Mouse (Mus musculus) CH12.LX (cell line): ENCODE measurements around the gene Ttc21b. TPM values are rescaled to one million over a fixed set of nuclear protein-coding genes. Genes with fewer than 3 reads are reported as not detected.

Experiments
- DNase-seq: peaks from one replicate; pipeline ENCODE4 v3.0.0-alpha.2; 2013; ENCODE audit errors: extremely low read depth
- H3K27ac ChIP-seq: 2 replicates; pipeline ENCODE4 v1.5.1; 2012; ENCODE audit warnings: low read depth, mild to moderate bottlenecking, control low read depth, moderate library complexity; ENCODE audit not compliant: insufficient read depth
- H3K27me3 ChIP-seq: replicated peaks from 2 replicates; pipeline ENCODE3; 2012; ENCODE audit warnings: inconsistent platforms
- H3K36me3 ChIP-seq, 2 experiments: replicated peaks in 1 of 2; 2 replicates each; pipeline versions ENCODE3 to v1.6.1; 2012; ENCODE audit warnings: inconsistent platforms in 1 of 2, low read length in 1 of 2, mild to moderate bottlenecking in 1 of 2, mixed read lengths in 1 of 2, moderate library complexity in 1 of 2; ENCODE audit not compliant: control insufficient read depth in 1 of 2, insufficient read depth in 1 of 2
- H3K4me1 ChIP-seq, 2 experiments: 2 replicates each; pipeline ENCODE4 v1.6.1; 2012; ENCODE audit warnings: inconsistent platforms in 1 of 2, moderate library complexity in 1 of 2; ENCODE audit not compliant: insufficient read depth in 2 of 2, control insufficient read depth in 1 of 2
- H3K4me2 ChIP-seq: 2 replicates; pipeline ENCODE4 v1.6.1; 2012; ENCODE audit warnings: low read depth, mild to moderate bottlenecking, control low read depth; ENCODE audit not compliant: poor library complexity, insufficient read depth, severe bottlenecking
- H3K4me3 ChIP-seq, 3 experiments: fragments of 150-350 bp in 1 of 3; sonication (generic) in 1 of 3; replicated peaks in 1 of 3; 2 replicates each; pipeline versions ENCODE3 to v1.5.1; 2011 to 2012; ENCODE audit warnings: low read depth in 2 of 3, low read length in 2 of 3, mild to moderate bottlenecking in 2 of 3, moderate library complexity in 2 of 3, control low read depth in 1 of 3, improper control_type of control experiment in 1 of 3, inconsistent platforms in 1 of 3, mixed read lengths in 1 of 3; ENCODE audit not compliant: poor library complexity in 1 of 3
- H3K79me2 ChIP-seq: replicated peaks from 2 replicates; pipeline ENCODE4 v1.6.1; 2012; ENCODE audit warnings: mild to moderate bottlenecking, moderate library complexity; ENCODE audit not compliant: control insufficient read depth, poor library complexity, insufficient read depth, severe bottlenecking; ENCODE audit errors: extremely low read depth
- H3K9ac ChIP-seq: 2 replicates; pipeline ENCODE4 v1.6.1; 2012; ENCODE audit warnings: low read depth, mild to moderate bottlenecking, control low read depth, moderate library complexity; ENCODE audit not compliant: insufficient read depth
- H3K9me3 ChIP-seq: replicated peaks from 2 replicates; pipeline ENCODE3; 2012; ENCODE audit warnings: low read length, inconsistent platforms, mixed read lengths
- BHLHE40 ChIP-seq: IDR thresholded peaks from 2 replicates; pipeline ENCODE4 v1.6.1; 2011; ENCODE audit warnings: mild to moderate bottlenecking, low read depth, low read length, improper control_type of control experiment
- CHD1 ChIP-seq: IDR thresholded peaks from 2 replicates; pipeline ENCODE4 v1.6.1; 2012; ENCODE audit warnings: low read depth, low read length, improper control_type of control experiment, inconsistent platforms
- CHD2 ChIP-seq: IDR thresholded peaks from 2 replicates; pipeline ENCODE4 v1.6.1; 2011; ENCODE audit warnings: low read length, improper control_type of control experiment
- CTCF ChIP-seq, 2 experiments: IDR thresholded peaks in 1 of 2; conservative IDR thresholded peaks in 1 of 2; 2 replicates each; pipeline ENCODE4 v1.5.1; 2011 to 2012; ENCODE audit warnings: low read depth in 2 of 2, low read length in 2 of 2, improper control_type of control experiment in 1 of 2, inconsistent platforms in 1 of 2, mild to moderate bottlenecking in 1 of 2, moderate library complexity in 1 of 2
- ELF1 ChIP-seq: IDR thresholded peaks from 2 replicates; pipeline ENCODE4 v1.6.1; 2014; ENCODE audit warnings: low read depth, mild to moderate bottlenecking, inconsistent platforms, low read length, improper control_type of control experiment
- GABPA ChIP-seq: IDR thresholded peaks from 2 replicates; pipeline ENCODE4 v1.6.1; 2012; ENCODE audit warnings: low read depth, low read length, improper control_type of control experiment, inconsistent platforms; ENCODE audit not compliant: insufficient replicate concordance
- HCFC1 ChIP-seq: IDR thresholded peaks from 2 replicates; pipeline ENCODE4 v1.6.1; 2012; ENCODE audit warnings: low read depth, mild to moderate bottlenecking, inconsistent platforms, low read length, improper control_type of control experiment
- IRF4 ChIP-seq: IDR thresholded peaks from 2 replicates; pipeline ENCODE4 v1.6.1; 2014; ENCODE audit warnings: low read depth, mild to moderate bottlenecking, inconsistent platforms, low read length, improper control_type of control experiment
- JUN ChIP-seq: IDR thresholded peaks from 2 replicates; pipeline ENCODE4 v1.6.1; 2011; ENCODE audit warnings: low read depth, mild to moderate bottlenecking, low read length, improper control_type of control experiment, moderate library complexity; ENCODE audit not compliant: insufficient read depth
- MAX ChIP-seq: IDR thresholded peaks from 2 replicates; pipeline ENCODE4 v1.6.1; 2011; ENCODE audit warnings: low read length, improper control_type of control experiment
- MAZ ChIP-seq: IDR thresholded peaks from 2 replicates; pipeline ENCODE4 v1.6.1; 2012; ENCODE audit warnings: low read depth, mild to moderate bottlenecking, inconsistent platforms, low read length, improper control_type of control experiment, moderate library complexity
- MXI1 ChIP-seq: IDR thresholded peaks from 2 replicates; pipeline ENCODE4 v1.6.1; 2011; ENCODE audit warnings: mild to moderate bottlenecking, low read depth, low read length, improper control_type of control experiment
- POLR2A ChIP-seq: IDR thresholded peaks from 2 replicates; pipeline ENCODE4 v1.6.1; 2011; ENCODE audit warnings: low read depth, mild to moderate bottlenecking, improper control_type of control experiment, low read length
- SMC3 ChIP-seq: IDR thresholded peaks from 2 replicates; pipeline ENCODE4 v1.6.1; 2011; ENCODE audit warnings: low read depth, low read length, improper control_type of control experiment
- TCF12 ChIP-seq: IDR thresholded peaks from 2 replicates; pipeline ENCODE4 v1.6.1; 2014; ENCODE audit warnings: low read depth, mild to moderate bottlenecking, inconsistent platforms, low read length, improper control_type of control experiment
- UBTF ChIP-seq: IDR thresholded peaks from 2 replicates; pipeline ENCODE4 v1.6.1; 2012; ENCODE audit warnings: low read depth, mild to moderate bottlenecking, inconsistent platforms, low read length, improper control_type of control experiment, moderate library complexity
- USF1 ChIP-seq: IDR thresholded peaks from 2 replicates; pipeline ENCODE4 v1.6.1; 2014; ENCODE audit warnings: low read depth, mild to moderate bottlenecking, inconsistent platforms, low read length, improper control_type of control experiment
- ZC3H11A ChIP-seq: IDR thresholded peaks from 2 replicates; pipeline ENCODE4 v1.6.1; 2012; ENCODE audit warnings: low read depth, mild to moderate bottlenecking, inconsistent platforms, low read length, improper control_type of control experiment
- ZKSCAN1 ChIP-seq: IDR thresholded peaks from 2 replicates; pipeline ENCODE4 v1.6.1; 2012; ENCODE audit warnings: low read depth, inconsistent platforms, low read length, improper control_type of control experiment, borderline replicate concordance
- ZMIZ1 ChIP-seq: IDR thresholded peaks from 2 replicates; pipeline ENCODE4 v1.6.1; 2012; ENCODE audit warnings: low read depth, mild to moderate bottlenecking, inconsistent platforms, low read length, improper control_type of control experiment
- ZNF384 ChIP-seq: IDR thresholded peaks from 2 replicates; pipeline ENCODE4 v1.6.1; 2012; ENCODE audit warnings: low read depth, low read length, improper control_type of control experiment, inconsistent platforms
- dilution Hi-C: fragments of 300-500 bp; cut with MboI; formaldehyde crosslinking; loops from 2 replicates; pipeline ENCODE4 v1.14.3; 2020; ENCODE audit warnings: low sequenced_read_pairs; ENCODE audit not compliant: extremely low pct_unique_long_range_greater_than_20kb, extremely low pct_ligation_motif_present
- in situ Hi-C: fragments of 300-500 bp; cut with MboI; formaldehyde crosslinking; loops from 3 replicates; pipeline ENCODE4 v1.14.3; 2019; ENCODE audit warnings: low sequenced_read_pairs, low pct_ligation_motif_present, low pct_unique_long_range_greater_than_20kb, mixed read lengths
- polyA plus RNA-seq: library from polyadenylated mRNA; unstranded; fragments of >175 nt; gene quantifications from 2 replicates; pipeline ENCODE4 v1.2.1, GENCODE M21; 2012; ENCODE audit warnings: low read depth; ENCODE audit not compliant: insufficient read length
- total RNA-seq, 2 experiments: library from RNA; depleted of rRNA; stranded (reverse); fragments of 300-350 nt in 1 of 2; fragments of >200 nt in 1 of 2; gene quantifications; 2 replicates each; pipeline ENCODE4 v1.2.3; 2012 to 2014

The Ttc21b gene
- total and polyA plus RNA-seq, 3 experiments, result not detected

- no peak overlapping the region for H3K4me3 ChIP-seq
- TF ChIP-seq ZC3H11A, result no peak
- no peak for TF ChIP-seq HCFC1
- no peak for TF ChIP-seq BHLHE40
- no peak for TF ChIP-seq MAX
- no peak for TF ChIP-seq GABPA
- TF ChIP-seq JUN, result no peak
- no peak for TF ChIP-seq ZNF384
- TF ChIP-seq IRF4, result no peak
- no peak for TF ChIP-seq MAZ
- TF ChIP-seq TCF12, result no peak
- TF ChIP-seq POLR2A, result no peak
- TF ChIP-seq UBTF, result no peak
- TF ChIP-seq MXI1, result no peak
- TF ChIP-seq ZMIZ1, result no peak
- TF ChIP-seq CHD1, result no peak
- no peak overlapping the region for H3K9ac ChIP-seq
- in situ Hi-C loops, result no loop called here
- H3K9me3 ChIP-seq, result peaks cover 2% of the 10 kb centered on the region
- no peak overlapping the region for H3K27ac ChIP-seq
- no peak for DNase-seq
- no peaks in the 10 kb centered on the region for H3K27me3 ChIP-seq
- H3K36me3 ChIP-seq, result no peaks in the 10 kb centered on the region
- no peak overlapping the region for H3K4me2 ChIP-seq
- dilution Hi-C loops, result no loop called here
- H3K79me2 ChIP-seq, result no peaks in the 10 kb centered on the region
- no peaks in the 10 kb centered on the region for H3K4me1 ChIP-seq
Measured at GRCm38 (mm10) chr2:66143284-66143683, 113.1 kb downstream of the Ttc21b start.

GRCm38 (mm10) chr2:66142711-66143110 is 113.7 kb downstream of the Ttc21b start:
- no peaks in the 10 kb centered on the region for H3K27me3 ChIP-seq
- TF ChIP-seq IRF4 (no peak), ELF1 (no peak), CTCF (conservative IDR thresholded peaks at IDR 0.05 in 1 of 2, IDR thresholded peaks at IDR 0.05 in 1 of 2; ENCODE audit: low read depth in 2 of 2, low read length in 2 of 2) (no peak), USF1 (no peak), CHD2 (no peak), ZNF384 (no peak), MXI1 (no peak), SMC3 (no peak), ZKSCAN1 (no peak), POLR2A (no peak), JUN (no peak), ZMIZ1 (no peak)
- TF ChIP-seq, all 38 proteins: peak for 0
- in situ Hi-C loops, result no loop called here
- Histone ChIP-seq H3K79me2 (no peaks in the 10 kb centered on the region), H3K4me2 (no peak overlapping the region), H3K9me3 (peaks cover 2% of the 10 kb centered on the region), H3K9ac (no peak overlapping the region), H3K4me1 (no peaks in the 10 kb centered on the region), H3K27ac (no peak overlapping the region), H3K4me3 (no peak overlapping the region), H3K36me3 (no peaks in the 10 kb centered on the region)
- dilution Hi-C loops, result no loop called here
- no peak for DNase-seq
